20 mouse cellular contexts compared by ENCODE assay signal in genomic region chr6:37030986-37031385, GRCm38 (mm10).
DNase-seq lines count a peak whose midpoint lies in the region; ATAC-seq and TF ChIP-seq lines count a peak whose summit lies in the region.
"Had no signal": no experiment of that assay in that cellular context is flagged by ENCODE, and none has a peak within 500 bp of the region (broad histone marks: within the 10 kb centered on the region; RNA-seq: fewer than 3 reads in every experiment).

No protein-coding gene starts in this region.

- ATAC-seq in heart, embryonic 15.5 days (replicated peaks; ENCODE audit: insufficient number of reproducible peaks, insufficient read depth, low FRiP score, low read depth): no peak; the same call in 1 of the 2 replicates
- no peak for ATAC-seq in kidney, postnatal 0 days (replicated peaks; ENCODE audit: low FRiP score, low read depth)
- ATAC-seq in embryonic facial prominence, embryonic 15.5 days (ENCODE audit: insufficient number of reproducible peaks, low FRiP score, low TSS enrichment, low read depth): peak; percentile 78
- ATAC-seq in stomach, embryonic 14.5 days (ENCODE audit: insufficient number of reproducible peaks, insufficient read depth, low FRiP score, low read depth): peak; percentile 65; the same call in 1 of the 2 replicates
- ATAC-seq in liver, embryonic 12.5 days: no peak
- ATAC-seq: activated CD4-positive, CD25-positive, alpha-beta regulatory T cell, adult 4 months; liver, postnatal 0 days; midbrain, embryonic 15.5 days had no signal

- 60% methylated on average over 1 of the region's 1 CpGs for WGBS in heart, embryonic 15.5 days
- 82% methylated on average over 1 of the region's 1 CpGs for WGBS in heart, embryonic 10.5 days
- 73% methylated on average over 1 of the region's 1 CpGs for WGBS in kidney, postnatal 0 days
- WGBS in embryonic facial prominence, embryonic 15.5 days: 63% methylated on average over 1 of the region's 1 CpGs
- 32% methylated on average over 1 of the region's 1 CpGs for WGBS in stomach, embryonic 14.5 days
- 72% methylated on average over 1 of the region's 1 CpGs for WGBS in liver, embryonic 12.5 days (ENCODE audit: insufficient replicate concordance)

- no peak overlapping the region for H3K4me2 ChIP-seq in heart, embryonic 15.5 days
- no peak overlapping the region for H3K4me2 ChIP-seq in kidney, postnatal 0 days (ENCODE audit: low read length)
- H3K4me2 ChIP-seq in embryonic facial prominence, embryonic 15.5 days (replicated peaks): no peak overlapping the region
- no peak overlapping the region for H3K4me2 ChIP-seq in stomach, embryonic 14.5 days (replicated peaks; ENCODE audit: low read depth, low read length)
- H3K4me2 ChIP-seq in liver, embryonic 12.5 days: no peak overlapping the region
- H3K4me2 ChIP-seq: limb, embryonic 12.5 days; midbrain, embryonic 15.5 days had no signal

- peaks cover 2% of the 10 kb centered on the region; the same call in 1 of the 2 replicates for H3K4me1 ChIP-seq in heart, embryonic 15.5 days (replicated peaks)
- no peaks in the 10 kb centered on the region for H3K4me1 ChIP-seq in heart, embryonic 10.5 days
- no peaks in the 10 kb centered on the region for H3K4me1 ChIP-seq in kidney, postnatal 0 days (replicated peaks; ENCODE audit: insufficient read depth, low read length)
- H3K4me1 ChIP-seq in embryonic facial prominence, embryonic 15.5 days: peaks cover 7% of the 10 kb centered on the region; the same call in 1 of the 2 replicates
- H3K4me1 ChIP-seq in stomach, embryonic 14.5 days (ENCODE audit: control insufficient read depth, insufficient read depth, low read length): peaks cover 15% of the 10 kb centered on the region
- no peaks in the 10 kb centered on the region for H3K4me1 ChIP-seq in liver, embryonic 12.5 days
- H3K4me1 ChIP-seq: limb, embryonic 12.5 days; midbrain, embryonic 15.5 days had no signal

- TF ChIP-seq CTCF in kidney, postnatal 0 days (IDR thresholded peaks at IDR 0.05; ENCODE audit: low read depth): no peak

- peak overlapping the region; percentile 63 for H3K27ac ChIP-seq in heart, embryonic 15.5 days
- H3K27ac ChIP-seq in heart, embryonic 10.5 days: no peak overlapping the region
- no peak overlapping the region for H3K27ac ChIP-seq in kidney, postnatal 0 days
- H3K27ac ChIP-seq in embryonic facial prominence, embryonic 15.5 days (replicated peaks): peak overlapping the region; percentile 65; the same call in 1 of the 2 replicates
- H3K27ac ChIP-seq in stomach, embryonic 14.5 days (ENCODE audit: low read length): peak overlapping the region; percentile 89
- no peak overlapping the region for H3K27ac ChIP-seq in liver, embryonic 12.5 days
- H3K27ac ChIP-seq: gastrocnemius, adult 2 months; layer of hippocampus, adult 2 months; left cerebral cortex, adult 2 months; limb, embryonic 12.5 days; midbrain, embryonic 15.5 days had no signal

- H3K27me3 ChIP-seq in heart, embryonic 15.5 days: no peaks in the 10 kb centered on the region
- H3K27me3 ChIP-seq in heart, embryonic 10.5 days (ENCODE audit: insufficient read depth, poor library complexity, severe bottlenecking): no peaks in the 10 kb centered on the region
- no peaks in the 10 kb centered on the region for H3K27me3 ChIP-seq in kidney, postnatal 0 days (ENCODE audit: insufficient read depth, low read length)
- H3K27me3 ChIP-seq in embryonic facial prominence, embryonic 15.5 days: no peaks in the 10 kb centered on the region
- no peaks in the 10 kb centered on the region for H3K27me3 ChIP-seq in stomach, embryonic 14.5 days (ENCODE audit: control insufficient read depth, insufficient read depth, low read length)
- H3K27me3 ChIP-seq in liver, embryonic 12.5 days (replicated peaks): no peaks in the 10 kb centered on the region
- H3K27me3 ChIP-seq: limb, embryonic 12.5 days; megakaryocyte, embryonic 14.5 days; midbrain, embryonic 15.5 days had no signal

- no peak for DNase-seq in heart, embryonic 10.5 days (ENCODE audit: low spot score)
- peak; percentile 76 for DNase-seq in kidney, postnatal 0 days (ENCODE audit: low spot score)
- DNase-seq in kidney, postnatal 25 days: no peak
- DNase-seq: adrenal gland, postnatal 14 days; B cell, adult 2 months; cerebellum, adult 18-20 months; cerebellum, postnatal 36 days; gastrocnemius, adult 2 months; heart, postnatal 14 days; liver, postnatal 0 days had no signal

- no peak overlapping the region for H3K9ac ChIP-seq in heart, embryonic 15.5 days
- no peak overlapping the region for H3K9ac ChIP-seq in kidney, postnatal 0 days (ENCODE audit: low read depth, low read length)
- H3K9ac ChIP-seq in embryonic facial prominence, embryonic 15.5 days: no peak overlapping the region
- no peak overlapping the region for H3K9ac ChIP-seq in stomach, embryonic 14.5 days (replicated peaks; ENCODE audit: low read depth, low read length)
- no peak overlapping the region for H3K9ac ChIP-seq in liver, embryonic 12.5 days
- H3K9ac ChIP-seq: limb, embryonic 12.5 days; liver, postnatal 0 days; midbrain, embryonic 15.5 days had no signal

- no peaks in the 10 kb centered on the region for H3K36me3 ChIP-seq in heart, embryonic 15.5 days
- no peaks in the 10 kb centered on the region for H3K36me3 ChIP-seq in heart, embryonic 10.5 days
- H3K36me3 ChIP-seq in kidney, postnatal 0 days (ENCODE audit: insufficient read depth, low read length): no peaks in the 10 kb centered on the region
- H3K36me3 ChIP-seq in embryonic facial prominence, embryonic 15.5 days: no peaks in the 10 kb centered on the region
- H3K36me3 ChIP-seq in stomach, embryonic 14.5 days (ENCODE audit: control insufficient read depth, insufficient read depth, low read length): no peaks in the 10 kb centered on the region
- H3K36me3 ChIP-seq in liver, embryonic 12.5 days: no peaks in the 10 kb centered on the region
- H3K36me3 ChIP-seq: limb, embryonic 12.5 days had no signal

- H3K9me3 ChIP-seq in heart, embryonic 15.5 days (replicated peaks): no peaks in the 10 kb centered on the region
- H3K9me3 ChIP-seq in heart, embryonic 10.5 days: no peaks in the 10 kb centered on the region
- H3K9me3 ChIP-seq in kidney, postnatal 0 days (replicated peaks; ENCODE audit: low read length): no peaks in the 10 kb centered on the region
- H3K9me3 ChIP-seq in embryonic facial prominence, embryonic 15.5 days (replicated peaks): no peaks in the 10 kb centered on the region
- no peaks in the 10 kb centered on the region for H3K9me3 ChIP-seq in stomach, embryonic 14.5 days (ENCODE audit: control insufficient read depth, low read depth, low read length)
- no peaks in the 10 kb centered on the region for H3K9me3 ChIP-seq in liver, embryonic 12.5 days (replicated peaks)
- H3K9me3 ChIP-seq: limb, embryonic 12.5 days; megakaryocyte, embryonic 14.5 days; midbrain, embryonic 15.5 days had no signal

- H3K4me3 ChIP-seq in heart, embryonic 15.5 days: no peak overlapping the region
- no peak overlapping the region for H3K4me3 ChIP-seq in heart, embryonic 10.5 days
- H3K4me3 ChIP-seq in kidney, postnatal 0 days (replicated peaks; ENCODE audit: low read depth, low read length): no peak overlapping the region
- H3K4me3 ChIP-seq in embryonic facial prominence, embryonic 15.5 days (replicated peaks): no peak overlapping the region
- no peak overlapping the region for H3K4me3 ChIP-seq in stomach, embryonic 14.5 days (ENCODE audit: low read depth, low read length)
- H3K4me3 ChIP-seq in liver, embryonic 12.5 days: no peak overlapping the region
- H3K4me3 ChIP-seq: gastrocnemius, adult 2 months; layer of hippocampus, adult 2 months; left cerebral cortex, adult 2 months; limb, embryonic 12.5 days; megakaryocyte, embryonic 14.5 days; midbrain, embryonic 15.5 days had no signal

Comparison
In these comparisons a context has a peak if more than half of its experiments do, and no peak if none do; other contexts are left out.
1. H3K27ac ChIP-seq: peak in heart, embryonic 15.5 days (single experiment), embryonic facial prominence, embryonic 15.5 days (single experiment) and stomach, embryonic 14.5 days (single experiment); none in heart, embryonic 10.5 days (single experiment), kidney, postnatal 0 days (single experiment) and liver, embryonic 12.5 days (single experiment).
2. ATAC-seq: peak in embryonic facial prominence, embryonic 15.5 days (single experiment) and stomach, embryonic 14.5 days (single experiment); none in heart, embryonic 15.5 days (single experiment), kidney, postnatal 0 days (single experiment) and liver, embryonic 12.5 days (single experiment).